Mouse (Mus musculus): ENCODE measurements around the gene Ppp1r14b.

The Ppp1r14b gene

DNA sequence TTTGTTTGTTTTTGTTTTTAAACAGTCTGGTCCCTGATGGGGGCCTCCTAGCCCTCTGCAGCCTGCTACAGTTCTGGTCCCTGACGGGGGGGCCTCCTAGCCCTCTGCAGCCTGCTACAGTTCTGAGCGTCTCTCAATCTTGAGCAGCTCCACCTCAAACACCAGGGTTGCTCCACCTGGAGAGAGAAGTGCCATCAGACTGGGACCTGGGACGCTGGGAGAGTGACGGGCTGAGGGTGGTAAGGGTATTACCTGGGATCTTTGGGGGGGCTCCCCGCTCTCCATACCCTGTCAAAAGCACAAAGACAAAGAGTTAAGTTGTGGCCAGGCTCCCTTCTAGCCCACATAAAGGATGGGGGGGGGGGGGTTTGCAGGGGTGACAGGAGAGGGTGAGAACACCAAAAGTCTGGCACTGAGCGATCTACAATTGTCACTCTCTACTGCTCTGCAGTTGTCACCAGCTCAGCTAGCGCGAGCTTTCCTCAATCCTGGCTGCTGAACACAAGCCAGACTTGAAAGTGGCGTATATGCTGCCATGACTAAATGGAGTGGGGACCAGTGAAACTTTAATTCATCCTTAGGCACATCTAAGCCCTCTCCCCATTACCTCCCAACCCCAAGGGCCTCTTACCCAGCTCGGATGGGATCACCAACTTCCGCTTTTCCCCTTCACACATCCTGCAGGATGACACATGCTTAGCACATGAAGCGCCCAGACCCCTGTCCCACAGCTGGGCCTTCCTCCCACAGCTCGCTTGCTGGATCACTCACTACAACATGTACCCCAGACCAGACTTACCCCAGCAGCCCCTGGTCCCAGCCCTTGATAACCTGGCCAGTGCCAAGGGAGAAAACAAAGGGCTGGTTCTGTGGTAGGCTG is 3.2 kb downstream of the Ppp1r14b start:
- no peaks in the 10 kb centered on the region for H3K27me3 ChIP-seq (ENCODE audit: insufficient read depth, low read length)
- no peak for TF ChIP-seq CTCF (conservative IDR thresholded peaks at IDR 0.05; ENCODE audit: low read length)
- TF ChIP-seq NANOG (IDR thresholded peaks at IDR 0.05; ENCODE audit: borderline replicate concordance, low read length) = no peak
- TF ChIP-seq POU5F1 (IDR thresholded peaks at IDR 0.05; ENCODE audit: borderline replicate concordance, low read length) = no peak
- H3K9me3 ChIP-seq (ENCODE audit: low read length) = no peaks in the 10 kb centered on the region
- peaks cover 67% of the 10 kb centered on the region for H3K4me1 ChIP-seq (replicated peaks; ENCODE audit: low read depth, low read length)
- H3K4me3 ChIP-seq (replicated peaks; ENCODE audit: low read length) = peak overlapping the region; percentile 98
- peaks cover 49% of the 10 kb centered on the region for H3K36me3 ChIP-seq (ENCODE audit: insufficient read depth, low read length)

DNA sequence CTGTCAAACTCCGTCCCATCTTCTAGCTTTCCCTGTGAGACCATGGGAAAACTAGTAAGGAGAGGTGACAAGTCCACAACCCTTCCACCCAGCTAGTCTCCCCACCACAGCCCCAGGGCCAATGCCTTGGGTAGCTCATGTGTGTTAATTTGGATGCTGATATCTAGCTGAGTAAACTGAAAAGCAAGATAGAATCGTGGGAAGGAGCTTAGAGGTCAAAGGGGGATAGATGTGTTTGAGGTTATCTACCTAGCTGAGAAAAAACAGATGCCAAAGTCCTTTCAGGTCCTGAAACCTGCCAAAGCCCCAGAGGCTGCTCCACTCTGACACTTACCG is 3.8 kb downstream of the Ppp1r14b start:
- H3K36me3 ChIP-seq (ENCODE audit: insufficient read depth, low read length) = peaks cover 54% of the 10 kb centered on the region
- TF ChIP-seq CTCF (conservative IDR thresholded peaks at IDR 0.05; ENCODE audit: low read length) (no peak), POU5F1 (IDR thresholded peaks at IDR 0.05; ENCODE audit: borderline replicate concordance, low read length) (no peak), NANOG (IDR thresholded peaks at IDR 0.05; ENCODE audit: borderline replicate concordance, low read length) (no peak)

DNA sequence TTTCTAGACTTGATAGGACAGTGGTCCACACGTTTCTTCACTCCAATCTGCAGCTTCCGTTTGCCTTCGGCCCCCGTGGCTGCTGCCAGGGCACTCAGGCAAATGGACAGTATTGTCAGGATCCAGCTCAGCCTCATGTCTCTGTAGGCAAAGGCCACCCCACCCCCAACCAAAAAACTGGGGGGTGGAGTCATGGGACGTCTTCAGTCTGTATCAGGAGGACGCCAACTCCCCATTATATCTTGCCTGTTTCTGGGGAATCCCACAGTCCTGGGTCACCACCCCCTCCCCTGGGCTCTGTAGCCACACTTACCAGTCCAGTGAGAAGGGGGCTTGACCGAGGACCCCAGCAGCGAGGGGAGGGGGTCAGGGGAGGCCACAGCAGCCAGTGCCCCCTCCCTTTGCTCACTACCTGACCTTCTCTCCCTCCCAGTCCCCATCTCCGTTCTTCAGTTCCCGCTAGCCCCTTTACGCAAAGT is 4.3 kb downstream of the Ppp1r14b start:
- Histone ChIP-seq H3K27me3 (ENCODE audit: insufficient read depth, low read length) (no peaks in the 10 kb centered on the region), H3K9me3 (ENCODE audit: low read length) (no peaks in the 10 kb centered on the region), H3K4me3 (replicated peaks; ENCODE audit: low read length) (peak overlapping the region; percentile 91), H3K4me1 (replicated peaks; ENCODE audit: low read depth, low read length) (peaks cover 64% of the 10 kb centered on the region), H3K36me3 (ENCODE audit: insufficient read depth, low read length) (peaks cover 58% of the 10 kb centered on the region)
- TF ChIP-seq NANOG (IDR thresholded peaks at IDR 0.05; ENCODE audit: borderline replicate concordance, low read length) = no peak
- TF ChIP-seq CTCF (conservative IDR thresholded peaks at IDR 0.05; ENCODE audit: low read length) = no peak
- TF ChIP-seq POU5F1 (IDR thresholded peaks at IDR 0.05; ENCODE audit: borderline replicate concordance, low read length) = no peak

More for the DNA sequence above, 3.8 kb downstream of the Ppp1r14b start:
- peaks cover 64% of the 10 kb centered on the region for H3K4me1 ChIP-seq (replicated peaks; ENCODE audit: low read depth, low read length)
- no peaks in the 10 kb centered on the region for H3K27me3 ChIP-seq (ENCODE audit: insufficient read depth, low read length)
- peak overlapping the region; percentile 91 for H3K4me3 ChIP-seq (replicated peaks; ENCODE audit: low read length)
- no peaks in the 10 kb centered on the region for H3K9me3 ChIP-seq (ENCODE audit: low read length)

DNA sequence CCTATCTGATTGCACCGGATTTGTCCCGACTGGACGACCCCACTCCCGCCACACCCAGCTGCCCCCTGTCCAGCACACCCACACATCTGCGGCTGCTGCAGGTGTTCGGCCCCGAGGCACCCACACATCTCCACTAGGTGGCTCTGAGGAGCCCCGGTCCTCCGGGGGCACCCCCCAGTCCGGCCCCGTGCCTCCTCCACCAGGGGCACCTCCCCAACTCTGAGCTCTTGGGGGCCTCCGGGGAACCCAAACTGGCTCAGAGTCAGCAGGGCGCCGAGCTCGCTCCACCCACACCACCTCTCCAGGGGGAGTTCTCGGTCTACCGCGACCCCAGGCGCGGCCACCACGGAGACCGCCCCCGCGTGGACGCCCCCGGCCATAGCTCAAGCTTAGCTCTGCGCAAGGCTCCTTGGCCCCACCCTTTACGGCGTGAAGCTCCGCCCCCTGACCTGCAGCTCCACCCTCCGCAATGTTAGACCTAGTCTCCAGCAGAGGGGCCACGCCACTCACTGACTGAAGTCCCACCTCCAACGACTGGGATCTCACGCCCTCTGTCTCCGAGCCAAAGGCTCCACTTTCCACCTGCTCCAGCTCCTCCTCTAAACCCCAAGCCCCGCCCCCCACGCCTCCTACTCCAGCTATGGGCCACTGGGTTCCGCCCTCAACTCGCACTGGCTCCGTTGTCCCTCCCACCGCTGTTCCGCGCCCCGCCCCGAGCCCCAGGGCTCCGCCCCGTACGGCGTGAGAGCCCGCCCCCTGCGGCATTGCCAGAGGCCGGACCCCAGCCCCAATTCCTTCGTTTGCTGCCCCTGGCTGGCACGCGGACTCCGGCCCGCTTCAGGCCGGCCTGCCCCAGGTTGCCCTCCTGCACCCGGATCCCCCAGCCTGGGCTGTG is 5.0 kb downstream of the Ppp1r14b start:
- TF ChIP-seq NANOG (IDR thresholded peaks at IDR 0.05; ENCODE audit: borderline replicate concordance, low read length) = no peak
- peak; percentile 29; the same call in 1 of the 2 replicates for TF ChIP-seq CTCF (conservative IDR thresholded peaks at IDR 0.05; ENCODE audit: low read length)
- TF ChIP-seq POU5F1 (IDR thresholded peaks at IDR 0.05; ENCODE audit: borderline replicate concordance, low read length) = no peak

DNA sequence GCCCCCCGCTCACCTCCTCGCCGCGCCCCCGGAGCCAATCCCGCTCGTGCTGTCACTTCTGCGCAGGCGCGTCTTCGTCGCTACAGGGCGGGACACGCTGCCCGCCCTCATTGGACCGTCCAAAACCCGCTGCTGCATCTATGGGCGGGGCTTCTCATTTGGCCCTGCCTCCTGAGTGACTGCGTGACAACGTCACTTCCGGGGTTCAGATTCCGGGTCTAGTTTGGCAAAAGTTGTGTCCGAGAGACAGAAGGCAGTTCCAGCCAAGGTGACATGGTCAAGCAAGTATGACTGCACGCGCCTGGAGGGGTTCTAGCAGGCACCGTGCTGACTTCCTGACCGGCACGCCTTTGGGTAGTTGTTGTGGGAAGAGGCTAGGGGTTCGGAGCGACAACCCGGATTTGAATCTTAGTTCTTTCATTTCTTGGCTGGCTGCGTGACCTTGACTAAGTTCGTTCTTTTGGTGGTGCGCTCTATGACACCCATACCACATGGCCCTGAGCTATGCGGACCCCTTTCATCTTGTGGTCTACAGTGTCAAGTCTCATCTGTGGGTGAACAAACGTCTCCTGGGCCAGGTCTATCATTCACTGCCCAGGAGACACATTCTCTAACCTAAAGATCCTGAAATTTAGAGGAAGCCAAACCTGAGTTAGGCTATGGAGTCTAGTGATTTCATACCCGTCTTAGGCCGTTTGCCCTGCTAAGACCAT is 5.8 kb downstream of the Ppp1r14b start, which contains the start of gene Fkbp2:
Gene Fkbp2, minus strand, starts transcription at position 121 of the 713 bp plus-strand sequence.
- Histone ChIP-seq H3K4me3 (replicated peaks; ENCODE audit: low read length) (peak within 1 kb of the TSS; percentile 91), H3K36me3 (ENCODE audit: insufficient read depth, low read length) (peaks cover 72% of the 10 kb centered on the region), H3K9me3 (ENCODE audit: low read length) (no peaks in the 10 kb centered on the region), H3K27me3 (ENCODE audit: insufficient read depth, low read length) (no peaks in the 10 kb centered on the region), H3K4me1 (replicated peaks; ENCODE audit: low read depth, low read length) (peaks cover 77% of the 10 kb centered on the region)
- TF ChIP-seq CTCF (conservative IDR thresholded peaks at IDR 0.05; ENCODE audit: low read length) (no peak), POU5F1 (IDR thresholded peaks at IDR 0.05; ENCODE audit: borderline replicate concordance, low read length) (no peak), NANOG (IDR thresholded peaks at IDR 0.05; ENCODE audit: borderline replicate concordance, low read length) (no peak)

More for the DNA sequence above, 5.0 kb downstream of the Ppp1r14b start:
- Histone ChIP-seq H3K36me3 (ENCODE audit: insufficient read depth, low read length) (peaks cover 64% of the 10 kb centered on the region), H3K27me3 (ENCODE audit: insufficient read depth, low read length) (no peaks in the 10 kb centered on the region), H3K4me3 (replicated peaks; ENCODE audit: low read length) (peak overlapping the region; percentile 91), H3K4me1 (replicated peaks; ENCODE audit: low read depth, low read length) (peaks cover 69% of the 10 kb centered on the region), H3K9me3 (ENCODE audit: low read length) (no peaks in the 10 kb centered on the region)

DNA sequence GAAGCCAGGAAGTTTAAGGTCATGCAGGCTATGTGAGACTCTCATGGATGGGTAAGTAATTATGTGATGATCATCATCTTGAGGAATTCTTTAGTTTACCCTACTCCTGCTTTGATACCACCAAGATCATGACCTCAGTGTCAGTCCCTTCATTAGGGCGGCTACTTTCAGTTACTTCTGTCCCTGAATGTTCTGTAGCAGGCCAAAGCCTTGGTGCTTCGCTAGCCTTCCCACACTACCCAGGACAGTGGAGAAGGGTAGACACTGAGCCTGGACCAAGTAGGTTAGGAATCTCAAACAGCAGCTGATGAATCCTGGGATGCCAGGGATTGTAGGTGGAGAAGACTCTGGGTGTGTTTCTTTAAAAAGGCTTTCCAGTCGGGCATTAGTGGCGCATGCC is 6.7 kb downstream of the Ppp1r14b start:
- Histone ChIP-seq H3K9me3 (ENCODE audit: low read length) (no peaks in the 10 kb centered on the region), H3K4me3 (replicated peaks; ENCODE audit: low read length) (peak overlapping the region; percentile 91), H3K4me1 (replicated peaks; ENCODE audit: low read depth, low read length) (peaks cover 78% of the 10 kb centered on the region), H3K36me3 (ENCODE audit: insufficient read depth, low read length) (peaks cover 74% of the 10 kb centered on the region), H3K27me3 (ENCODE audit: insufficient read depth, low read length) (no peaks in the 10 kb centered on the region)
- TF ChIP-seq CTCF (conservative IDR thresholded peaks at IDR 0.05; ENCODE audit: low read length) (no peak), POU5F1 (IDR thresholded peaks at IDR 0.05; ENCODE audit: borderline replicate concordance, low read length) (no peak), NANOG (IDR thresholded peaks at IDR 0.05; ENCODE audit: borderline replicate concordance, low read length) (no peak)

DNA sequence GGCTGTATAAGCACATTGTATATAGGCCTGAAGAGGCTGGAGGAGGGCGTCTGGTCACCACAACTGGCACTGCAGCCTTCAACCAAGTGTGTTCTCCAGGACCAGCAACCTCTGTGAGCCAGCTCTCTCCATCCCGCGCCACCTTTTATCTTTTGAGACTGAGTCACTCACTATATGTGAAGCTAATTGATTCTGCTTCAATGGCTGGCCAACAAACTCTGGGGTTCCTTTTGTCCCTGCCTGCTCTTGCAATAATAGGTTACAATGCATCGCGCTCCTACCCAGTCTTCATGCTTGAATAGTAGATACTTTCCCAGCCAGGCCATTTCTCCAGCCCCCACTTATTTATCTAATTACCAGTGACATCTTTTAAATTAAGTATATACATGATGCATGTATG is 8.9 kb downstream of the Ppp1r14b start:
- H3K9me3 ChIP-seq (ENCODE audit: low read length) = no peaks in the 10 kb centered on the region
- no peak for TF ChIP-seq POU5F1 (IDR thresholded peaks at IDR 0.05; ENCODE audit: borderline replicate concordance, low read length)
- TF ChIP-seq NANOG (IDR thresholded peaks at IDR 0.05; ENCODE audit: borderline replicate concordance, low read length) = no peak
- no peak for TF ChIP-seq CTCF (conservative IDR thresholded peaks at IDR 0.05; ENCODE audit: low read length)

More for the DNA sequence above, 8.9 kb downstream of the Ppp1r14b start:
- Histone ChIP-seq H3K27me3 (ENCODE audit: insufficient read depth, low read length) (no peaks in the 10 kb centered on the region), H3K4me1 (replicated peaks; ENCODE audit: low read depth, low read length) (peaks cover 72% of the 10 kb centered on the region), H3K36me3 (ENCODE audit: insufficient read depth, low read length) (peaks cover 54% of the 10 kb centered on the region), H3K4me3 (replicated peaks; ENCODE audit: low read length) (no peak overlapping the region)
